Mouse (Mus musculus) ovary, postnatal 14 days (tissue): Measurements from ENCODE around the gene Mcat.
"Not testable (repeated sequence)": the region's sequence is repeated elsewhere in the genome, so short reads cannot be mapped to it uniquely, and the experiment has no call there.

Experiments used
- DNase-seq: peaks from one replicate; pipeline ENCODE4 v3.0.0; 2022; ENCODE audit warnings: low spot score

Mcat gene

GRCm38 (mm10) chr15:83509950-83510804, 53.4 kb downstream of the Mcat start:
- no peak for DNase-seq

- DNase-seq: not testable (repeated sequence)
These were observed 62.1 kb downstream of the Mcat start for GRCm38 (mm10) chr15:83501483-83501882.

DNA sequence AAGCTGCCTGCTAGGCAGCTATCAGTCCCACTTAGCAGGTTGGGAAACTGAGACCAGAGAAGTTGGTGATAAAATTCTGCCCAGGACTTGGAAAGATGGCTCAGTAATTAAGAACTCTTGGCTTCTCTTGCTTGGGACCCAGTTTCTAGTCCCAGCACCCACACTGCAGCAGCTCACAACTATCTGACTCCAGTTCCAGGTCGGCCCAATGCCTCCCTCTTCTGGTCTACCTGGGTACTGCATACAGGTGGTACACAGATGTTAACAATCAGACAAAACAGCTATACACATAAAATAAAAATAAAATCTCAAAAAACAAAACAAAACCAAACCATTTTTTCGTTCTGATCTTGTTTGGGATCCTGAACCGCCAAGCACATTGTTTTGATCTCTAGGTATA, 63.2 kb downstream of the Mcat start:
- no peak for DNase-seq

GRCm38 (mm10) chr15:83499211-83499755, 64.3 kb downstream of the Mcat start:
- no peak for DNase-seq

DNA sequence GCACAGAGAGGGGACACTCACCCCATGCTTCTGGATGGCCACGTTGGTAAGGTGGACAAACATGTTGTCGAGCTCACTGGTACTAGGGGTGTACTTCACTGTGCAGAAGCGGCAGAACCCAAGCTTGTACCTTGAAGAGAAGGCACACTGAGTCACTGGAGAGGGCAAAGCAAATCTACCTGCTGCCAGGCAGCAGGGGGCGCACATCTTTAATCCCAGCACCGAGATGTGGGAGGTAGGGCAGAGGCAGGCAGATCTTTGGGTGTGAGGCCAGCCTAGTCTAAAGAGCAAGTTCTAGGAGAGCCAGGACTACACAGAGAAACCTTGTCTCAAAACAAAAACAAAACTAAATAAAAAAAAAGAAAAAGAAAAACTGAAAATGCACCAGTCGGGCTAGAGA, 66.3 kb downstream of the Mcat start:
- DNase-seq: no peak
